Mouse (Mus musculus) forebrain, embryonic 15.5 days (tissue): ENCODE measurements at regions not wholly inside any gene's neighbourhood (a gene's known extent, or its start where the extent isn't known, plus 50 kb on each side); places are given as distances from the start of the nearest gene placed in this dataset.
"Not testable (repeated sequence)": the region's sequence is repeated elsewhere in the genome, so short reads cannot be mapped to it uniquely, and the experiment has no call there.

ENCODE experiments used
- ATAC-seq: fragments of 200-750 bp; cut with Nextera tagmentation; replicated peaks from 2 replicates; pipeline ENCODE4 v1.8.0; 2017; ENCODE audit warnings: mild to moderate bottlenecking, moderate TSS enrichment, moderate library complexity
- H3K27ac ChIP-seq: fragments of 300-500 bp; sonication (generic); replicated peaks from 2 replicates; pipeline ENCODE4 v1.5.1; 2015; ENCODE audit warnings: mild to moderate bottlenecking, inconsistent platforms
- H3K27me3 ChIP-seq: fragments of 300-500 bp; sonication (generic); 2 replicates; pipeline ENCODE4 v1.6.1; 2015; ENCODE audit warnings: inconsistent platforms
- H3K36me3 ChIP-seq: fragments of 300-500 bp; sonication (generic); 2 replicates; pipeline ENCODE4 v1.6.1; 2015; ENCODE audit warnings: mild to moderate bottlenecking, inconsistent platforms
- H3K4me1 ChIP-seq: fragments of 300-500 bp; sonication (generic); 2 replicates; pipeline ENCODE4 v1.6.1; 2015; ENCODE audit warnings: inconsistent platforms
- H3K4me2 ChIP-seq: fragments of 300-500 bp; sonication (generic); replicated peaks from 2 replicates; pipeline ENCODE4 v1.6.1; 2015; ENCODE audit warnings: mild to moderate bottlenecking, inconsistent platforms
- H3K4me3 ChIP-seq: fragments of 300-500 bp; sonication (generic); 2 replicates; pipeline ENCODE4 v1.5.1; 2015; ENCODE audit warnings: mild to moderate bottlenecking, inconsistent platforms
- H3K9ac ChIP-seq: fragments of 300-500 bp; sonication (generic); replicated peaks from 2 replicates; pipeline ENCODE4 v1.6.1; 2015; ENCODE audit warnings: mild to moderate bottlenecking, inconsistent platforms
- H3K9me3 ChIP-seq: fragments of 300-500 bp; sonication (generic); 2 replicates; pipeline ENCODE4 v1.6.1; 2016; ENCODE audit warnings: inconsistent platforms
- WGBS: fragments of 180-500 bp; shearing (Covaris S2); methylation state at CpG from one replicate; pipeline ENCODE4 v1.1.7; 2015; ENCODE audit warnings: mixed read lengths; 5-methylcytosine and 5-hydroxymethylcytosine counted together

- ATAC-seq, result no peak
- WGBS, result 64% methylated on average over 1 of the region's 1 CpGs
Observed at GRCm38 (mm10) chr2:100252006-100252405, 1372.5 kb upstream of the Rag2 start.

GRCm38 (mm10) chr2:100259136-100259853 is 1365.2 kb upstream of the Rag2 start:
- no peak overlapping the region for H3K4me2 ChIP-seq
- ATAC-seq, result no peak
- H3K9ac ChIP-seq, result no peak overlapping the region
- no peaks in the 10 kb centered on the region for H3K4me1 ChIP-seq
- WGBS, result 85% methylated on average over 1 of the region's 1 CpGs
- no peak overlapping the region for H3K4me3 ChIP-seq
- no peaks in the 10 kb centered on the region for H3K27me3 ChIP-seq
- no peak overlapping the region for H3K27ac ChIP-seq
- H3K9me3 ChIP-seq, result no peaks in the 10 kb centered on the region
- no peaks in the 10 kb centered on the region for H3K36me3 ChIP-seq

More at GRCm38 (mm10) chr2:100252006-100252405, 1372.5 kb upstream of the Rag2 start:
- Histone ChIP-seq H3K9me3 (no peaks in the 10 kb centered on the region), H3K4me1 (no peaks in the 10 kb centered on the region), H3K4me2 (no peak overlapping the region), H3K27ac (no peak overlapping the region), H3K36me3 (no peaks in the 10 kb centered on the region), H3K27me3 (no peaks in the 10 kb centered on the region), H3K4me3 (no peak overlapping the region), H3K9ac (no peak overlapping the region)

GRCm38 (mm10) chr2:100306516-100306915 is 1318.0 kb upstream of the Rag2 start:
- no peak overlapping the region for H3K9ac ChIP-seq
- H3K4me2 ChIP-seq, result no peak overlapping the region
- no peaks in the 10 kb centered on the region for H3K27me3 ChIP-seq
- ATAC-seq, result no peak
- no peak overlapping the region for H3K4me3 ChIP-seq
- H3K36me3 ChIP-seq, result no peaks in the 10 kb centered on the region
- H3K27ac ChIP-seq, result no peak overlapping the region
- H3K4me1 ChIP-seq, result no peaks in the 10 kb centered on the region
- H3K9me3 ChIP-seq, result no peaks in the 10 kb centered on the region
- 81% methylated on average over 7 of the region's 7 CpGs for WGBS

- H3K4me3 ChIP-seq, result no peak overlapping the region
Observed at GRCm38 (mm10) chr2:100312750-100313275, 1311.7 kb upstream of the Rag2 start.

GRCm38 (mm10) chr2:100320461-100320860 is 1304.1 kb upstream of the Rag2 start:
- H3K4me3 ChIP-seq, result no peak overlapping the region
- no peaks in the 10 kb centered on the region for H3K9me3 ChIP-seq
- H3K9ac ChIP-seq, result no peak overlapping the region
- no peaks in the 10 kb centered on the region for H3K36me3 ChIP-seq
- H3K4me2 ChIP-seq, result no peak overlapping the region
- H3K27me3 ChIP-seq, result no peaks in the 10 kb centered on the region
- 46% methylated on average over 1 of the region's 1 CpGs for WGBS
- H3K4me1 ChIP-seq, result no peaks in the 10 kb centered on the region
- no peak overlapping the region for H3K27ac ChIP-seq
- no peak for ATAC-seq

More at GRCm38 (mm10) chr2:100312750-100313275, 1311.7 kb upstream of the Rag2 start:
- Histone ChIP-seq H3K36me3 (no peaks in the 10 kb centered on the region), H3K27ac (no peak overlapping the region), H3K27me3 (no peaks in the 10 kb centered on the region), H3K4me1 (peaks cover 4% of the 10 kb centered on the region), H3K9me3 (no peaks in the 10 kb centered on the region), H3K4me2 (no peak overlapping the region), H3K9ac (no peak overlapping the region)
- ATAC-seq, result peak; percentile 67
- WGBS, result 6% methylated on average over 1 of the region's 1 CpGs

- H3K36me3 ChIP-seq, result no peaks in the 10 kb centered on the region
- no peak overlapping the region for H3K27ac ChIP-seq
- H3K27me3 ChIP-seq, result no peaks in the 10 kb centered on the region
- WGBS, result 57% methylated on average over 4 of the region's 4 CpGs
- H3K9ac ChIP-seq, result no peak overlapping the region
- H3K4me1 ChIP-seq, result no peaks in the 10 kb centered on the region
- H3K4me2 ChIP-seq, result no peak overlapping the region
- no peak overlapping the region for H3K4me3 ChIP-seq
- no peaks in the 10 kb centered on the region for H3K9me3 ChIP-seq
- ATAC-seq, result peak; percentile 51
Observed at GRCm38 (mm10) chr2:100340713-100341112, 1283.8 kb upstream of the Rag2 start.

GRCm38 (mm10) chr2:100344921-100345425 is 1279.5 kb upstream of the Rag2 start:
- no peak for ATAC-seq
- Histone ChIP-seq H3K4me3 (no peak overlapping the region), H3K27ac (no peak overlapping the region), H3K4me2 (no peak overlapping the region), H3K27me3 (no peaks in the 10 kb centered on the region), H3K36me3 (no peaks in the 10 kb centered on the region), H3K9ac (no peak overlapping the region), H3K4me1 (no peaks in the 10 kb centered on the region), H3K9me3 (no peaks in the 10 kb centered on the region)
- 91% methylated on average over 3 of the region's 3 CpGs for WGBS

- ATAC-seq, H3K9ac ChIP-seq, H3K36me3 ChIP-seq, H3K4me1 ChIP-seq, H3K4me3 ChIP-seq, H3K27me3 ChIP-seq, H3K27ac ChIP-seq, H3K9me3 ChIP-seq, H3K4me2 ChIP-seq: not testable (repeated sequence)
- 93% methylated on average over 10 of the region's 10 CpGs for WGBS
Observed at GRCm38 (mm10) chr2:100365616-100366015, 1258.9 kb upstream of the Rag2 start.

- Histone ChIP-seq H3K9me3 (no peaks in the 10 kb centered on the region), H3K9ac (no peak overlapping the region), H3K27me3 (no peaks in the 10 kb centered on the region), H3K4me2 (no peak overlapping the region), H3K4me3 (no peak overlapping the region), H3K36me3 (no peaks in the 10 kb centered on the region), H3K27ac (no peak overlapping the region), H3K4me1 (no peaks in the 10 kb centered on the region)
- ATAC-seq, result peak; percentile 43; the same call in 1 of the 2 replicates
Observed at GRCm38 (mm10) chr2:100399776-100400175, 1224.7 kb upstream of the Rag2 start.

GRCm38 (mm10) chr2:100426661-100427060 is 1197.9 kb upstream of the Rag2 start:
- 94% methylated on average over 2 of the region's 2 CpGs for WGBS
- H3K4me2 ChIP-seq, result no peak overlapping the region
- H3K4me1 ChIP-seq, result no peaks in the 10 kb centered on the region
- no peak overlapping the region for H3K4me3 ChIP-seq
- H3K27ac ChIP-seq, result no peak overlapping the region
- no peaks in the 10 kb centered on the region for H3K27me3 ChIP-seq
- H3K36me3 ChIP-seq, result no peaks in the 10 kb centered on the region
- ATAC-seq, result no peak
- H3K9me3 ChIP-seq, result no peaks in the 10 kb centered on the region
- no peak overlapping the region for H3K9ac ChIP-seq

GRCm38 (mm10) chr2:100434991-100435390 is 1189.5 kb upstream of the Rag2 start:
- WGBS, result 71% methylated on average over 3 of the region's 3 CpGs
- no peak overlapping the region for H3K27ac ChIP-seq

GRCm38 (mm10) chr2:100445868-100446267 is 1178.7 kb upstream of the Rag2 start:
- ATAC-seq, result no peak

More at GRCm38 (mm10) chr2:100434991-100435390, 1189.5 kb upstream of the Rag2 start:
- Histone ChIP-seq H3K9ac (no peak overlapping the region), H3K27me3 (no peaks in the 10 kb centered on the region), H3K9me3 (no peaks in the 10 kb centered on the region), H3K4me2 (no peak overlapping the region), H3K36me3 (no peaks in the 10 kb centered on the region), H3K4me1 (no peaks in the 10 kb centered on the region), H3K4me3 (no peak overlapping the region)
- no peak for ATAC-seq

More at GRCm38 (mm10) chr2:100445868-100446267, 1178.7 kb upstream of the Rag2 start:
- 84% methylated on average over 1 of the region's 1 CpGs for WGBS
- H3K9me3 ChIP-seq, result no peaks in the 10 kb centered on the region
- no peaks in the 10 kb centered on the region for H3K27me3 ChIP-seq
- no peak overlapping the region for H3K27ac ChIP-seq
- no peaks in the 10 kb centered on the region for H3K36me3 ChIP-seq
- H3K4me3 ChIP-seq, result no peak overlapping the region
- no peaks in the 10 kb centered on the region for H3K4me1 ChIP-seq
- no peak overlapping the region for H3K9ac ChIP-seq
- H3K4me2 ChIP-seq, result no peak overlapping the region
